Mouse (Mus musculus) urinary bladder, adult 18-20 months (tissue): ENCODE results near the gene Mast1.
A peak's percentile ranks its signal among the peaks of the same experiment; 100 is the strongest.

ENCODE experiments used
- DNase-seq, 2 experiments: peaks; one replicate each; pipeline ENCODE4 v3.0.0; 2022; ENCODE audit warnings: low spot score in 2 of 2, mixed read lengths in 2 of 2

Mast1 gene

DNA sequence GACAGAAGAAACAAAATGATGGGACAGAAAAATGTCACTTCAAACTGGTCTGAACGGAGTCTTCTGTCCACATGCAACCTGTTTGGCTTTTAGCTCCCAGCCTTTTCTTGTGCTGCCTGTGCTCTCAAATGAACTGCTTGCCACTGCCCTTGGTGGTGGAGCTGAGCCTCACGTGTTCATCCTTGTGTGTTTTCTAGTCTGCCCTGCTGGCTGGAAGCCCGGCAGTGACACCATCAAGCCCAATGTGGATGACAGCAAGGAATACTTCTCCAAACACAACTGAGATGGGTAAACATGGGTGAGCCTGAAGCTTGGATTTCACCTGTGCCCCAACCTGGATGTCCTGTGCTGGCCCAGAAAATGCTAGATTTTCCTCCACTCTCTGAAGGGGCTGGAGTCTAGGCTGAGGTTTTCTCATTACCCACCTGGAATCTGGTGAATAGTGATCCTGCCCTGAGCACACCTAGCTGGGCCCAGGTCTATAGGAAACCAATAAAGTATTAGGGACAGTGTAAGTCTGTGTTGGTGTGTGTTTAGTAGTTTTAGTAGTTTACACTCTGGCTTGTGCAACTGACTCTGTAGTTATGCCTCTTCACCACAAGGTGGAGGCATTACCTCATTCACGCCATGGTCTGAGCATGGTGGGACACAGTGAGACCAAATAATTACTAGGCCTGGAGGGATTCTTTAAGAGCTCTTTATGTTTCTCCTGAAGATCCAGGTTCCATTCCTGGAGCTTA lies 36.8 kb upstream of the Mast1 start:
- DNase-seq, result no peak

DNA sequence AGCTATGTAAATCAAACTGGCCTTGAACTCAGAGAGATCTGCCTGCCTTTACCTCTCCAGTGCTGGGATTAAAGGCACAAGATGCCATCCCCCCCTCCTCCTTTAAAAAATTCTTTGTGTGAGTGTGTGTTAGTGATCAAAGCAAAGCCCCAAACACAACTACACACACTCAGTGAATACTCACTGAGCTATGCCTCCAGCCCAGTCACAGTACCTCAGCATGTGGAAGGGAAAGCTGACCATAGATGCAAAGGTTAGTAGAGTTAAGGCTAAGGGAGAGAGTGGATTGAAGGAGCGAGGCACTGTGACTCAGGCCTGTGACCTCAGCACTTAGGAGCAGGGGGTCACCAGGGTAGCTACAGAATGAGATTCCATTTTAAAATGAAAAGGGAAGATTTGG lies 35.9 kb upstream of the Mast1 start:
- DNase-seq, result no peak

DNA sequence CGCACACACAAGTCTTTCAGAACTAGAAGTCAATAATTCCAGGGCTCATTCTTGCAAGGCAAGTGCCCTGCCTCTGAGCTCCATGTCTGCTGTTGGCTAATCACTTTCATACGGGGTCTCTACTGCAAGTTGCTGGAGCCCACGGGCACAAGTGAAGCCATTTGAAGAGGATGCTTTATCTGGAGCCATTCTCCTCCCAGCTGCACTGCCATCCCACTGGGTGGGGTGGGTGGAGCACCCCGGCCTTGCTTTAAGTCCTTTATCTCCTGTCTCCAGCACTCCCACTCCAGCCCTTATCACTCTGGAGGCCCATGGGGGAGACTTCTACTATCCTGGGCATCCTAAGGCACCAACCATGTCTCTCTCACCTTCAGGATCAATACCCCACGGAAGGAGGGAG lies 33.8 kb upstream of the Mast1 start:
- no peak for DNase-seq

- DNase-seq, result no peak
Observed at GRCm38 (mm10) chr8:84970135-84970790, 33.1 kb upstream of the Mast1 start.

DNA sequence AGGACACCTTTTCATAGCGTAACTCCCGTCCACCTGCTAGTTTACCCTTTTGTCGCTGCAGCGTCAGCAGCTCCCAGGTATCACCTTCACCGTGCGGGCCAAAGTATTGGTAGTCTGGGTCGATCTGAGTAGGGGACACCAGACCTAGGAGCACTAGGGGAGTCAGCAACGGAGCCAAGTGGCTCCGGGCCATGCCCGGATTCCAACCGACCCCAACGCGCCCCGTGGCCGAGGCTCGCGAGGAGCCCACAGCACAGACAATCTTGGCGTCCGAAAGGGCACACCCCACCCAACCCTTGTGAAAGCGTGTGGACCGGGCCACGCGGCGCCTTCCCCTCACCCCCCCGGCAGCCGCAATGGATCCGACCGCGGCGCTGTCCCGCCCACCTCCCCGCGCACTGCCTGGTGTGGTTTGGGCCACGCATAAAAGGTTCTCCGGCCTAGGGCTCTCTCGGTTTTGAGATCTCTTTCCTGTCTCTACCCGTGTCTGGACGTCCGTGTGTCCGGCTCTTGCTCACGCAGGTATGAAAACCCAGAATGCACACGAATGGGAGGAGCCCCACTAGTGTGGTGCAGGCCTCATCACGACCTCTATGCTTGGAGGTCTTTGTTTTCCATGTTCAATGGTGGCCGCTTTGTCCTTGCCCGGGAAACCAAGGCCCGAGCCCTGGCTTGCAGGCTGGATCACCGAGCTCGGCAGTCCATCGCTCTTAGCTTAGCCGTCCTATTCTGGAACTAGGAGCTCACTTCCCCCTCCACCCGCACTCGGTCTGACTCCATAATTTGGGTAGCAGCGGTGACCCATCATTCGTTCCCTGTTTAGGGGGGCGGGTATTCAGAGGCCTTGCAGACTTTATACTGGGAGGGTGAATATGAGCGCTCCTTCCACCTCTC lies 32.3 kb upstream of the Mast1 start, which contains the start of the genes Gm49661, Prdx2 and Rnaseh2a:
Gm49661 (minus strand) TSS at position 193 of the 894 bp plus-strand sequence.
Prdx2 (plus strand) TSS at position 347 of the 894 bp plus-strand sequence.
Rnaseh2a (minus strand) TSS at position 527 of the 894 bp plus-strand sequence.
- peak; percentile 73 to 76 for DNase-seq

DNA sequence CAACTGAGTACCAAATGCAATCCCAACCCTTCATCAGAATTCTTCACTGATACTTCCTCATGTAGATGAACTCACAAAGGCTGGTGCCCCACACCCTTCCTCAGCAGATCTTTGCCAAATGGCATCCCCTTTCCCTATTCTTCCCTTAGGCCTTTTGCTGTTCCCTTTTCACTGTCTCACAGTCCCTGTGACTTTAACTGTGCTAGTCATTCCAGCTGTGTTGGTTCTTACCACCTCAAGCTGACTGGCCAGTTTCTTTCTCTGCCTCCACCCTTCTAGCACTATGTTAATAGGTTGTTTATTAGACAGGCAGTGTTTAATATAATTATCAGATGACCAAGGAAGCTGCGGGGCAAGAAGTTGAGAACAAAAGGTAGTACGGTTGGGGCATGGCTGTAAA lies 31.5 kb upstream of the Mast1 start:
- DNase-seq, result no peak

GRCm38 (mm10) chr8:84967532-84968304 lies 30.6 kb upstream of the Mast1 start:
- DNase-seq, result no peak

GRCm38 (mm10) chr8:84966603-84967002 lies 29.4 kb upstream of the Mast1 start:
- DNase-seq, result no peak

DNA sequence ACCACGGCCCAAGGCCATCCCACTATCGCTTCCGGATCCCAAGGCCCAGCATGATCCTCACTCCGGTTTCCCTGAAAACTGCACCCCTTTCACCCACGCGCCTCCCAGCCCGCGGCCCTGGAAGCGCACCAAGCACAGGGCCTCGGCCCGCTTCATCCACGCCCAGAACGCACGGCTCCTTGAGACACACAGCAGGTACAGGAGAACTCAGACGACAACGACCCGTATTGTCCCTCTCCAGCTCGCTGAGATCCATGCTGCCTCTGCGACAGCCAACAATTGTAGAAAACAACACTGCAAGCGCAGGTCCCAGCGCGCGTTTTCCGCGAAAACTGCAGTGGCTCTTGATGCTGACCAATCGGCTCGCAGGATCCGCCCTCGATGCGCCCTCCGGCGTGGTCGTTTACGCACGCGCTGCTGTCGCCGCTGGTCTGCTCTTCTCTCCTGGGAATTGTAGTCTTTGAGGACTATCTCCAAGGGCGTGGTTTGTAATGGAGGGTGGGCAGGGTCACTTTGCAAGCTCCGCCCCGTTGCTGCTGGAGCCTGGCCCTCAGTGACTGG lies 28.7 kb upstream of the Mast1 start:
- DNase-seq, result peak; percentile 85 to 94

DNA sequence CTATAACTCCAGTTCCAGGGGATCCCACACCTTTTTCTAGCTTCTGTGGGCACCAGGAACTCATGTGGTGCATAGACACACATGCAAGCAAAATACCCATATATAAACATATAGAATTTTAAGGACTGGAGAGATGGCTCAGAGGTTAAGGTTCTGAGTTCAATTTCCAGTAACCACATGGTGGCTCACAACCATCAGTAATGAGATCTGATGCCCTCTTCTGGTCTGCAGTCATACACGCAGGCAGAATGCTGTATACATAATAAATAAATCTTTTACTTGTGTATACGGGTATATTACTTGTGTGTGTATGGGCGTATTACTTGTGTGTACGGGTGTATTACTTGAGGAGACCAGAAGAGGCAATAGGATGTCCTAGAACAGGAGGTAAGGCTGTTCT lies 26.8 kb upstream of the Mast1 start:
- DNase-seq, result no peak

DNA sequence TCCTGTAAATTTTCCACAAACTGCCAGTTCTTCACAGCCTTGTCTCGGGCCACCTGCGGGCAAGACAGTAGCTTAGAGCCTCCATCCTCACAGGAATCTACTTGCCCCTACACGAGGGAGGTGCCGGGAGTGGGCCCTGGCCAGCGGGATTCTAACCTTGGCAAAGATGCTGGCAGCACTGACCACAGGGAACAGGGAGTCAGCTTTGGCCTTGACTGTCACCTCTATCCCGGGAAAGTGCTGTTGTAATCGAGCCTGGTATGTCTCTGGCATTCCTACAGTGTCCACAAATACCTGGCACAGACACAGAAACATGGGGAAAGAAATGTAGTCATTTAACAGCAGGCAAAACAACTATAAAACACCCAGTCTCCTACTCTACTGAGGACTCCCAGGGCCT lies 22.7 kb upstream of the Mast1 start:
- DNase-seq, result no peak

DNA sequence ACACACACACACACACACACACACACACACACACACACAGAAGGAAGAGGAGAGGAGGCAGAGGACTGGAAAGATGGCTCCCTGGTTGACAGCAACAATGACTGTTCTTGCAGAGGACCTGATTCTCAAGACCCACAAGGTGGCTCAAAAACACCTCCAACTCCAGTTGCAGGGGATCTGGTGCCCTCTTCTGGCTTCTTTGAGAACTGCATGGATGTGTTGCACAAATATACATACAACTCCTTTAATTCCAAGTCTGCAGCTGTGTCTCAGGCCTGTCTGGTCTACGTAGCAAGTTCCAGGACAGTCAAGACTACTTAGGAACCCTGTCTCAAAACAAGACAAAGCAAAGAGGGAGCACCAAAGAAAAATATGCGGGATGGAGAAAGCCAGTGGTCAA lies 19.6 kb upstream of the Mast1 start:
- peak; percentile 48 to 57 for DNase-seq

GRCm38 (mm10) chr8:84952612-84953255 lies 15.6 kb upstream of the Mast1 start:
- peak in 1 of 2 experiments; percentile 54 for DNase-seq

DNA sequence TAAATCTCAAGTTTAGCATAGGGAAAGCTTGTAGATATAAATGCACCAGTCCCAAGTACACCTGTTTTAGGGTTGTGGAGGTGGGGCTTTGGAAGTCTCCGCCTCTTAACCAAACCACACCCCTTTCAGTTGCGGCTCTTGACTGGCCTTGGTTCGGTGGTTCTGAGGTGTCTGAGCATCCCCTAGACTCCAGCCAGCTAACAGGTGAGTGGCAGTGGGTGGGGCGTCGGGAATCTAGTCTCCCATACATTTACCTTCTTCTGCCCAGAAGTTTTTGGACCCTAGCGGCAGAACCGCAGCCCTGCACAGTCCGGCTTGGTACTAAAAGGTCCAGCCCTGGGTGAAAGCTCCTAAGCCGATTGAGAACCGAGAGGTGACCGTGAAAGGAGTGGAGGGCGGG lies 12.6 kb upstream of the Mast1 start:
- no peak for DNase-seq

DNA sequence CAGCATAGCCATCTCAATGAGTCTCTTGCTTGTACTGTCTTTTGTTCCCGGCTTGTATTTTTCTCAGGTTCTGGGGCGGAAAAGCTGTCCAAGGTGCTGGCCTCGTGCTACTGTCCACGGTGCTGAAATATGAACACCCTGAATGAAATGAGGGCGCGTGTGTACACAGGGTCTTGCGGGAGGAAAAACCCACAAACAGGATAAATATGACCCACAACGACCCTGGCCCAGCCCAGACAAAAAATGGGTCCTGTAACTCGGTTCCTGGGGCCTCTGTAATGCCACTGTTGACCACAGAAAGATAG lies 10.0 kb upstream of the Mast1 start:
- no peak for DNase-seq

- no peak for DNase-seq
Observed at GRCm38 (mm10) chr8:84946528-84947240, 9.5 kb upstream of the Mast1 start, which contains the start of gene Rtbdn. Gene Rtbdn (plus strand): TSS chr8:84946991.

- no peak for DNase-seq
Observed at GRCm38 (mm10) chr8:84945633-84946527, 8.7 kb upstream of the Mast1 start.

GRCm38 (mm10) chr8:84945235-84945632 lies 8.1 kb upstream of the Mast1 start:
- DNase-seq, result no peak
